Mouse (Mus musculus): ENCODE data around the gene Ly75. TPM values are rescaled to one million over a fixed set of nuclear protein-coding genes. Genes with fewer than 3 reads are reported as not detected.

Ly75 gene
- polyA plus RNA-seq, 1 experiment, result 0.72 TPM

- no peaks in the 10 kb centered on the region for H3K36me3 ChIP-seq (ENCODE audit: control insufficient read depth, insufficient read depth, low read length)
- WGBS, result 61% methylated on average over 11 of the region's 11 CpGs
- H3K4me1 ChIP-seq (ENCODE audit: control insufficient read depth, insufficient read depth, low read length), result no peaks in the 10 kb centered on the region
- DNase-seq, result no peak
- no peak for TF ChIP-seq CTCF (conservative IDR thresholded peaks at IDR 0.05; ENCODE audit: insufficient read depth, insufficient read length, low read depth, low read length)
- no peak for TF ChIP-seq POLR2A (IDR thresholded peaks at IDR 0.05; ENCODE audit: low read depth, low read length)
- no peaks in the 10 kb centered on the region for H3K27me3 ChIP-seq (replicated peaks; ENCODE audit: control insufficient read depth, insufficient read depth, low read length)
- no peak overlapping the region for H3K4me3 ChIP-seq (ENCODE audit: insufficient read depth, low read depth, low read length)
- H3K27ac ChIP-seq (ENCODE audit: insufficient read depth, low read depth, low read length), result no peak overlapping the region
Measured at GRCm38 (mm10) chr2:60409989-60410763, 27.1 kb upstream of the Ly75 start.

GRCm38 (mm10) chr2:60409194-60409593, 26.1 kb upstream of the Ly75 start:
- 70% methylated on average over 6 of the region's 6 CpGs for WGBS
- Histone ChIP-seq H3K4me3 (ENCODE audit: insufficient read depth, low read depth, low read length) (no peak overlapping the region), H3K27ac (ENCODE audit: insufficient read depth, low read depth, low read length) (no peak overlapping the region), H3K4me1 (ENCODE audit: control insufficient read depth, insufficient read depth, low read length) (no peaks in the 10 kb centered on the region), H3K36me3 (ENCODE audit: control insufficient read depth, insufficient read depth, low read length) (no peaks in the 10 kb centered on the region), H3K27me3 (replicated peaks; ENCODE audit: control insufficient read depth, insufficient read depth, low read length) (no peaks in the 10 kb centered on the region)
- DNase-seq, result no peak
- TF ChIP-seq POLR2A (IDR thresholded peaks at IDR 0.05; ENCODE audit: low read depth, low read length) (no peak), CTCF (conservative IDR thresholded peaks at IDR 0.05; ENCODE audit: insufficient read depth, insufficient read length, low read depth, low read length) (no peak)

GRCm38 (mm10) chr2:60407387-60407786, 24.3 kb upstream of the Ly75 start:
- DNase-seq, result no peak
- 96% methylated on average over 2 of the region's 2 CpGs for WGBS
- TF ChIP-seq POLR2A (IDR thresholded peaks at IDR 0.05; ENCODE audit: low read depth, low read length) (no peak), CTCF (conservative IDR thresholded peaks at IDR 0.05; ENCODE audit: insufficient read depth, insufficient read length, low read depth, low read length) (no peak)
- no peaks in the 10 kb centered on the region for H3K4me1 ChIP-seq (ENCODE audit: control insufficient read depth, insufficient read depth, low read length)
- H3K4me3 ChIP-seq (ENCODE audit: insufficient read depth, low read depth, low read length), result no peak overlapping the region
- H3K27me3 ChIP-seq (replicated peaks; ENCODE audit: control insufficient read depth, insufficient read depth, low read length), result no peaks in the 10 kb centered on the region
- no peak overlapping the region for H3K27ac ChIP-seq (ENCODE audit: insufficient read depth, low read depth, low read length)
- H3K36me3 ChIP-seq (ENCODE audit: control insufficient read depth, insufficient read depth, low read length), result no peaks in the 10 kb centered on the region

GRCm38 (mm10) chr2:60405431-60405830, 22.3 kb upstream of the Ly75 start:
- H3K4me1 ChIP-seq (ENCODE audit: control insufficient read depth, insufficient read depth, low read length), result no peaks in the 10 kb centered on the region
- DNase-seq, result no peak
- 82% methylated on average over 5 of the region's 5 CpGs for WGBS
- no peaks in the 10 kb centered on the region for H3K27me3 ChIP-seq (replicated peaks; ENCODE audit: control insufficient read depth, insufficient read depth, low read length)
- no peak overlapping the region for H3K4me3 ChIP-seq (ENCODE audit: insufficient read depth, low read depth, low read length)
- no peak overlapping the region for H3K27ac ChIP-seq (ENCODE audit: insufficient read depth, low read depth, low read length)
- TF ChIP-seq POLR2A (IDR thresholded peaks at IDR 0.05; ENCODE audit: low read depth, low read length), result no peak
- no peak for TF ChIP-seq CTCF (conservative IDR thresholded peaks at IDR 0.05; ENCODE audit: insufficient read depth, insufficient read length, low read depth, low read length)
- no peaks in the 10 kb centered on the region for H3K36me3 ChIP-seq (ENCODE audit: control insufficient read depth, insufficient read depth, low read length)

- H3K36me3 ChIP-seq (ENCODE audit: control insufficient read depth, insufficient read depth, low read length), result no peaks in the 10 kb centered on the region
- no peaks in the 10 kb centered on the region for H3K4me1 ChIP-seq (ENCODE audit: control insufficient read depth, insufficient read depth, low read length)
- WGBS, result 95% methylated on average over 7 of the region's 7 CpGs
- DNase-seq, result no peak
- no peak overlapping the region for H3K4me3 ChIP-seq (ENCODE audit: insufficient read depth, low read depth, low read length)
- TF ChIP-seq CTCF (conservative IDR thresholded peaks at IDR 0.05; ENCODE audit: insufficient read depth, insufficient read length, low read depth, low read length) (no peak), POLR2A (IDR thresholded peaks at IDR 0.05; ENCODE audit: low read depth, low read length) (no peak)
- no peaks in the 10 kb centered on the region for H3K27me3 ChIP-seq (replicated peaks; ENCODE audit: control insufficient read depth, insufficient read depth, low read length)
- no peak overlapping the region for H3K27ac ChIP-seq (ENCODE audit: insufficient read depth, low read depth, low read length)
Measured at GRCm38 (mm10) chr2:60404763-60405162, 21.7 kb upstream of the Ly75 start.

- Histone ChIP-seq H3K27me3 (replicated peaks; ENCODE audit: control insufficient read depth, insufficient read depth, low read length) (no peaks in the 10 kb centered on the region), H3K4me1 (ENCODE audit: control insufficient read depth, insufficient read depth, low read length) (no peaks in the 10 kb centered on the region), H3K27ac (ENCODE audit: insufficient read depth, low read depth, low read length) (no peak overlapping the region), H3K36me3 (ENCODE audit: control insufficient read depth, insufficient read depth, low read length) (no peaks in the 10 kb centered on the region), H3K4me3 (ENCODE audit: insufficient read depth, low read depth, low read length) (no peak overlapping the region)
- no peak for TF ChIP-seq CTCF (conservative IDR thresholded peaks at IDR 0.05; ENCODE audit: insufficient read depth, insufficient read length, low read depth, low read length)
- no peak for TF ChIP-seq POLR2A (IDR thresholded peaks at IDR 0.05; ENCODE audit: low read depth, low read length)
- 63% methylated on average over 5 of the region's 5 CpGs for WGBS
- DNase-seq, result no peak
Measured at GRCm38 (mm10) chr2:60401694-60402093, 18.6 kb upstream of the Ly75 start.

GRCm38 (mm10) chr2:60393786-60394185, 10.7 kb upstream of the Ly75 start:
- WGBS, result 57% methylated on average over 6 of the region's 6 CpGs
- no peak for DNase-seq
- TF ChIP-seq POLR2A (IDR thresholded peaks at IDR 0.05; ENCODE audit: low read depth, low read length) (no peak), CTCF (conservative IDR thresholded peaks at IDR 0.05; ENCODE audit: insufficient read depth, insufficient read length, low read depth, low read length) (no peak)
- no peaks in the 10 kb centered on the region for H3K4me1 ChIP-seq (ENCODE audit: control insufficient read depth, insufficient read depth, low read length)
- H3K36me3 ChIP-seq (ENCODE audit: control insufficient read depth, insufficient read depth, low read length), result no peaks in the 10 kb centered on the region
- H3K27me3 ChIP-seq (replicated peaks; ENCODE audit: control insufficient read depth, insufficient read depth, low read length), result no peaks in the 10 kb centered on the region
- no peak overlapping the region for H3K27ac ChIP-seq (ENCODE audit: insufficient read depth, low read depth, low read length)
- H3K4me3 ChIP-seq (ENCODE audit: insufficient read depth, low read depth, low read length), result no peak overlapping the region

Measured in kidney, adult 2 months (tissue).